Mouse (Mus musculus): ENCODE measurements around the gene Rpl7a.
A peak's percentile ranks its signal among the peaks of the same experiment; 100 is the strongest.

Rpl7a gene

GRCm38 (mm10) chr2:26914148-26914941 lies 3.8 kb downstream of the Rpl7a start:
- no peak for DNase-seq

DNA sequence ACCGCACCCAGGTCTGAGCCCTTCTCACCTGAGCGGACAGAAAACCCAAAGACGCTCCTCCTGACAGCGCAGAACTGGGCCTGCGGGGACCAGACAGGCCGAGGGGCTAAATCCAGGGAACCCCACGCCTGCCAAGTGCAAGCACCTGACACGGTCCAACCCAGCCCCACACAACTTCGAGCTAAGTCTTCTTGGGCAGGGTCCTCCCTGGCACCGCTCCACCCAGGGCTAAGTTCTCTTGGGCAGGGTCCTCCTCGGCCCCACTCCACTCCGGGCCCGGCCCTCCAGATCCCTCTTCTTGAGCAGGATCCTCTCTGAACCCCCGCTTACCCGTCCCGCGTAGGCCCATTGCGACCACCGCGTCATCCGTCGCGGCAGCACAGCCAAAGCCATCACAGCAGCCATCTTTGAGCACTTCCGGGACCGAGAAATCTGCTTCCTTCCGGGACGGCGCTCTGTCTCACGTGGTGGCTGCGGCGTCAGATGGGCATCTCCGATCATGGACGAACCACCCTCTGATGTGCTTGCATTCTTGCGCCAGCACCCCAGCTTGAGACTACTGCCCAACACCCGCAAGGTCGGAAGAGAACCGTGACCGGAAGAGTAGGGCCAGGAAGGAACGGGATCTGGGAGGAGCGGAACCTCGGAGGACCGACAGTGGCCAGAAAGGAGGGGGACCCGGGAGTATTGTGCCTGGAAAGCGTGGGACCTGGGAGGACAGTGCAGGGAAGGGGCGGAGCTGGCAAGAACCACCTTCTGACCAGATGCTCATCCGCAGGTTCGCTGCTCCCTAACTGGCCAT lies 5.6 kb downstream of the Rpl7a start, which contains the start of the genes Surf2 and Surf1:
Gene Surf2 (plus strand): TSS at position 441 of the 802 bp plus-strand sequence.
Gene Surf1 (minus strand): TSS at position 604 of the 802 bp plus-strand sequence.
- peak; percentile 89 for DNase-seq

GRCm38 (mm10) chr2:26916738-26917137 lies 6.2 kb downstream of the Rpl7a start:
- DNase-seq: no peak

DNA sequence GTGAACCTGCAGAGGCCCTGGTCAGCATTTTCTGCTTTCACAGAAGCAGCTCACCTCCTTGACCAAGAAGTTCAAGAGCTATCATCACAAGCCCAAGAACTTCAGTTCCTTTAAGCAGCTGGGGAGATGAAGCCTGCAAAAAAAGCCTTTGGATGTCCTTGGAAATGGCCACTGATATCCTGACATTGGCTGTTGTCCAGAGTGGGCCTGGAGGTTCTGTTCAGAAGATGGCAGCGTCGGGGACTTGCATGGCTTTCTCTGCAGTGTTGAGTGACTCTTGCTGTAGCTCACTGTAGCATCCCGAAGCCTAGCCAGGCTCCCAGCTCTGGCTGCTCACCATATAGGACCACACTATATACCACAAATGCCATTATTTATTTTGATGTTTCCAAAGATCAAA lies 9.1 kb downstream of the Rpl7a start:
- DNase-seq: no peak

DNA sequence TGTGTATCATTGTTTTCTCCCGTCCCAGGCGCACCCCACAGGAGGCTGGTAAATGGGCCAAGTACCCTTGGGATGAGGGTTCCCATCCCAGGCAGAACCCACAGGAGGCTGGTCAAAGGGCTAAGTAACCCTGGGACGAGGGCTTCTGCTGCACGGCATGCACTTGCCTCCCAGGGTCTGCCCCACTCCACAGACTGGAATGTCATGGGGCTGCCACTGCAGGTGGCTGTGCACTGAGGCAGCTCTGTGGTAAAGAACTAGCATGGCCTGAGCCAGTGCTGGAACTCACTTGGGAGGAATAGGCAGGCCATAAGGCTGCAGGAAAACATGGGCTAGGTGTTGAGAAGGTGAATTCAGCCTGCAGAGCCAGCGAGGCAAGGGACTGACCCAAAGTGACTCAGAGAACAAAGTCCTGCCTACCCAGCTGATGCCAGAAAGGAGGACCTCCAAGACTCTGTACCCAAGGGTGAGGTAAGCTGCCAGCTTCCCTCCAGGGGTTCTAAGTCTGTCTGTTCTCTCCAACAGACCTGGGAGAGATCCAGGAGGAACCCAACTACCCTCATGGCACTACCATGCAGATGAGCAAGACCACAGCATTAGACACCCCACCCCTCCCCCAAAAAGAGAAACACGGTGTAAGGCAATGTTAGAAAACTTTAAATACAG lies 9.8 kb downstream of the Rpl7a start:
- no peak for DNase-seq

GRCm38 (mm10) chr2:26921784-26922183 lies 11.2 kb downstream of the Rpl7a start:
- DNase-seq: no peak

DNA sequence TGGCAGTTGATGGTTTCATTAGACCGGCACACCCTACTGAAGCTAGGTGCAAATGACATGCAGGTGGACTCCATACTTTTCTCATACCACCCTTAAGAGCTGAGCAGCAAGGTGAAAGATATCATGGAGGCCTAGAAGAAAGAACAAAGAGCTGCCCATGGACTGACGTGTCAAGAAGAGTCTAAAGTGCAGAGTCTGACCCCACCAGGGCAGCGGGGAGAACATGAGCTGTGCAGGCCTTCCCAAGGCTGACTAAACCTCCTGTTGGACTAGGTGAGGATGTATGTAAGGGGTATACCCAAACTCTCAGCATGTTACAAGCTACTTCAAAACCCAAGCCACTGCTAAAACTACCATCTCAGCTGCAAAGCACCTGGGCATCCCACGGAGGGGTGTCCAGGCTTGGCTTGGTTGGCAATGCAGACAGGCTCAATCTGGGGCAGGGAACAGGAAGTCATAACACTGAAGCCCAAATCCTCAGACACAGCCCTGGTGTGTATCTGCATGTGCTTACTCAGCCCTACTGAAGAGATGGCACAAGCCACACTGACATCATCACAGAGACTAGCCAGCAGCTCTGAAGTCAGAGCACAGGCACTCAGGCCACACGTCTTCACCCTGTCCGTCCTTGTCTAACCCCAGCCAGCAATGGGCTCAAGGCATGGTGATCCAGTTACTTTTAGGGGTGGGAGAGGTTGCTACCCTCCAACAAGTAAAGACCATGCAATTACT lies 17.3 kb downstream of the Rpl7a start:
- no peak for DNase-seq

DNA sequence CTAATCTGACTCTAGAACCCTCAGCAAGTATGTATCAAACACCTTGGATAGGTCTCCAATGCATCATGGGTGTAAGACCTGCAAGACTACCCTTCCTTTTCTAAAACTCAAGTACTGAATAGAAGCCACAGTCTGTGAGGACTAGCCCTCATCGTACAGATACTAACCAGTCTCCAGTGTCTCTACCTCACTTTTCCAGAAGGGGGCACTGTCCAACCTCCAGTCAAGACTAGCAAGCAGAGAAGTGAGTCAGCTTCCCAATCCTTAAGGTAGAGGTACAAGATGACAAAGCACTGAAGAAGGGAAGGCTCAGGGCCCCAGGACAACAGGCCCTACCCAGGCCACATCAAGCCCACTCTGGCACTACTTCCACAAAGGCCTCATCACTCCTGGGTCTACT lies 19.8 kb downstream of the Rpl7a start:
- peak; percentile 66 for DNase-seq

- DNase-seq: no peak
Observed at GRCm38 (mm10) chr2:26932473-26933303, 22.1 kb downstream of the Rpl7a start.

DNA sequence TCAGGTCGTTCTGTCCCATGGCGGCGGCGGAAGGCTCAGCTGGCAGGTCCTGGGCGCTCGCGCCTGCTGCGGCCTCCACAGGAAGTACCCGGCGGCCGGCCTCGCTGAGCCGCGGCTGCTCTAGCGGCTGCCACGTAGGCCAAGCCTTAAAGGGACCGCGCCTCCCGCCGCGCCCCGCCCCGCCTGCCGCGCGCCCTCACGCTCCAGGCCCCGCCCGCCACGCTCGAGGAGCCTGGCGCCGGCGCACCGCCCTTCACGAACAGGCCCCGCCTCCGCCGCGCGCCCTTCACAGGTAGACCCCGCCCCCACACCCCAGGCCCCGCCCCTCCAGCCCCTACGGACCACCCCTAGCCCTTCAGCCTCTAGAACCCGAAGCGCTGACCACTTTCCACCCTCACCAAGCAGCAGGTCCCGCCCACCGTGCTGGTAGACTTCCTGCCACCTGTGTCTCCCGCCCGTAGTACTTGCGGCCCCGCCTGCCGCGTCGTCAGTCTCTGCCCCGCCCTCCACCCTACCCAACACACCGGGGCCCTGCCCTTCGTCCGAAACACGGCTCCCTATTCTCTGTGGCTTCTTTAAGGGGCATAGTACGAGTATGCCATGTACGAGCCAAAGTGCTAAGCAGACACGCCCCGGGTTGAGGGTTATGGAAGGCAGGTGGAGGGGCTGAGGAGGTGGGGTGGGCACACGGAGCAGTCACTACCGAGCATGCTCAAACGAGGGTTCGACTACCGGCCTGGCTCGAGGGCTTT lies 22.9 kb downstream of the Rpl7a start, which contains the start of the genes Surf4 and Stkld1:
Gene Surf4 (minus strand): TSS at position 625 of the 752 bp plus-strand sequence.
Gene Stkld1 (plus strand): TSS at position 744 of the 752 bp plus-strand sequence.
- peak; percentile 99 for DNase-seq

DNA sequence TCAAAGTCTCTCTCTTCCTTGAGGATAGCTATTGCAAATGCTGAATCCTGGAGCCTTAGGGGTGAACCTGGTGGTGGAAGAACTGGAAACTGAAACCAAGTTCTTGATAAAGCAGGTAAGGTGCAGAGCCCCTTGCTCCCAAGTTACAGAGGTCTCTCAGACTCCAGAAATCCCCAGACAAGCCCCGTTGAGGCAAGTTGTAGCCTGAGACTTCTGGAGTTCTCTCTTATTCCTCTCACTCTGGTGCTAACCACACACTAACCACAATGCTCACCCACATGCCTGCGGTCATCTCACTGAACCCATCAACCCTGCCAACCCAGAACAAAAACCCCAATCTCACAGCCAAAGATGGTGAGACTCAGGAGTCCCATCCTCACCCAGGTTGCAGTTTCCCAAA lies 24.7 kb downstream of the Rpl7a start:
- no peak for DNase-seq

DNA sequence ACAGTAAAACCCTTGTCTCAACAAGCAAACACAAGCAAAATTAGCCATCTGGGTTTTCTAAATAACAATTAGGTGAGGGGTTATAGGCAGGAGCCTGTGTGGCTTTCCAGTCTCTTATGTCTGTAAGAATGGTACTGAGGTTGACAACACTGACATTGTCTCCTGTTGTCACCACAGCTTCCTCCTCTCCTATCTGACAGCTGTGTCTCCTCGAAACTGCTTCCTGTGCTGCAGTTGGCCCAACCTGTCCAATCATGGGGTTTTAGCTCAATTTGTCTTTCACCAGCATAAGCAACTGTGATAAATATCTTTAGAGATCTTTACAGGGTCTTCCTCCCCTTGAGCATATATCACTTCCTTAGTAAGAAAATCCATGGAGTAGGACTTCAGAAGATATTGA lies 25.9 kb downstream of the Rpl7a start:
- no peak for DNase-seq

GRCm38 (mm10) chr2:26941539-26941938 lies 31.0 kb downstream of the Rpl7a start:
- DNase-seq: no peak

GRCm38 (mm10) chr2:26943253-26943652 lies 32.7 kb downstream of the Rpl7a start:
- no peak for DNase-seq

- no peak for DNase-seq
Observed at GRCm38 (mm10) chr2:26950411-26950810, 39.8 kb downstream of the Rpl7a start.

GRCm38 (mm10) chr2:26951346-26951905 lies 40.9 kb downstream of the Rpl7a start:
- no peak for DNase-seq

GRCm38 (mm10) chr2:26952193-26952592 lies 41.6 kb downstream of the Rpl7a start:
- DNase-seq: no peak

GRCm38 (mm10) chr2:26952866-26953265 lies 42.3 kb downstream of the Rpl7a start:
- DNase-seq: no peak

DNA sequence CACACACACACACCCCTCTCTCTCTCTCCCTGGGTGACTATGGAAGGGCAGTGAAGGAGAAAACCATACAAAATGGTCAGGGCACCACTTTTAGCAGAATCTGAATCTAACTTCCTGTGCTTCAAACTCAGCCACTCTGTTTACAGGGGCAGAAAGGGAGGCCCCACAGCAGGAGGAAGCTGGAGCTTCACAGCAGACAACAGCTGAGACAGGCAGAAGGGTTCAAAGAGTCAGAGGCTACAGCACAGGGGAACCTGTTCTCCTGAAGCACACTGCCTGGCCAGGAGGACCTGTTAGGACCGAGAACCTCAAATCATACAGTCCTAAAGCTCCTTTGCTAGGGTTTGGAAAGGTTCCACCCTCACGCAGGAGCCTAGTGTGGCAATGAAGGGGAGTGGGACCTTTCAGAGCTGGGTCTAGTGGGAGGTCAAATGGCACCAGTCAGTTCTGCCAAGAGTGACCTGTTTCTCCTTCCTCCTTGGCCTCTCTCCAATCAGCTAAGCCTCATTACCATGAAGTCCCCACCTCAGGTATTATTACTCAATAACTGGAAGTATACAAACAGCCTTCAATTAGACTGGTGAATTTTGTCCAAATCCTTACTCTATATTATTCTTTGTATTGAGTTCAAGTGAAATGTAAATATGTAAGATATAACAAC lies 44.3 kb downstream of the Rpl7a start:
- DNase-seq: no peak

Data from embryo, embryonic 11 days (tissue).